Mouse (Mus musculus): ENCODE measurements around the gene Fhod1.

GRCm38 (mm10) chr8:105372473-105372872, 24.7 kb upstream of the Fhod1 start:
- TF ChIP-seq POLR2A (IDR thresholded peaks at IDR 0.05; ENCODE audit: insufficient read depth, low read depth, low read length) (no peak), CTCF (IDR thresholded peaks at IDR 0.05; ENCODE audit: insufficient read depth, low read depth, low read length) (no peak)

All from olfactory bulb, adult 2 months (tissue).